8 mouse cellular contexts compared by ENCODE assay signal in genomic region chr10:73097979-73098378, GRCm38 (mm10). TPM values are rescaled to one million over a fixed set of nuclear protein-coding genes. Genes with fewer than 3 reads are reported as not detected.
A peak's percentile ranks its signal among the peaks of the same experiment; 100 is the strongest.
DNase-seq lines count a peak whose midpoint lies in the region; ATAC-seq lines count a peak whose summit lies in the region.

No protein-coding gene starts in this region.

- H3K27ac ChIP-seq in midbrain, embryonic 10.5 days (replicated peaks), result no peak overlapping the region
- no peak overlapping the region for H3K27ac ChIP-seq in stomach, embryonic 14.5 days (ENCODE audit: low read length)

- peak overlapping the region; percentile 32 for H3K4me3 ChIP-seq in midbrain, embryonic 10.5 days
- H3K4me3 ChIP-seq in stomach, embryonic 14.5 days (ENCODE audit: low read depth, low read length), result no peak overlapping the region

- DNase-seq in cerebellum, adult 11-12 months, result no peak
- peak; percentile 27 for DNase-seq in cerebellum, adult 8-10 months
- peak; percentile 63 to 94 for DNase-seq in frontal cortex, adult 2 months (ENCODE audit: extremely low spot score in 1 of 2, low spot score in 1 of 2)
- peak; percentile 21 for DNase-seq in induced T-regulatory cell, adult 2 months (ENCODE audit: low read depth)
- DNase-seq in left cerebral cortex, adult 9 months (ENCODE audit: low spot score in 2 of 2), result peak; percentile 42 to 91
- DNase-seq in midbrain, embryonic 10.5 days (ENCODE audit: low spot score), result peak; percentile 81

- no peaks in the 10 kb centered on the region for H3K36me3 ChIP-seq in midbrain, embryonic 10.5 days
- H3K36me3 ChIP-seq in stomach, embryonic 14.5 days (ENCODE audit: control insufficient read depth, insufficient read depth, low read length), result no peaks in the 10 kb centered on the region

- 0 out of 2 replicates have a peak, but pooled peaks have one; percentile 18 for ATAC-seq in cerebellum, adult (ENCODE audit: insufficient number of reproducible peaks, low FRiP score, low TSS enrichment)
- ATAC-seq in stomach, embryonic 14.5 days (ENCODE audit: insufficient number of reproducible peaks, insufficient read depth, low FRiP score, low read depth), result no peak; the same call in 1 of the 2 replicates

- WGBS in midbrain, embryonic 10.5 days, result under 1% methylated on average over 17 of the region's 17 CpGs
- WGBS in stomach, embryonic 14.5 days, result 1% methylated on average over 17 of the region's 17 CpGs

- no peaks in the 10 kb centered on the region for H3K9me3 ChIP-seq in midbrain, embryonic 10.5 days (replicated peaks)
- H3K9me3 ChIP-seq in stomach, embryonic 14.5 days (ENCODE audit: control insufficient read depth, low read depth, low read length), result no peaks in the 10 kb centered on the region

- no peak overlapping the region for H3K9ac ChIP-seq in stomach, embryonic 14.5 days (replicated peaks; ENCODE audit: low read depth, low read length)

- H3K4me1 ChIP-seq in midbrain, embryonic 10.5 days, result peaks cover 37% of the 10 kb centered on the region
- 0 out of 2 replicates have a peak, but pooled peaks cover 6% of the 10 kb centered on the region for H3K4me1 ChIP-seq in stomach, embryonic 14.5 days (ENCODE audit: control insufficient read depth, insufficient read depth, low read length)

- 0 out of 2 replicates have a peak overlapping the region, but pooled peaks have one; percentile 12 for H3K4me2 ChIP-seq in stomach, embryonic 14.5 days (replicated peaks; ENCODE audit: low read depth, low read length)

- peaks cover 68% of the 10 kb centered on the region for H3K27me3 ChIP-seq in midbrain, embryonic 10.5 days (ENCODE audit: low read depth, poor library complexity, severe bottlenecking)
- H3K27me3 ChIP-seq in stomach, embryonic 14.5 days (ENCODE audit: control insufficient read depth, insufficient read depth, low read length), result peaks cover 35% of the 10 kb centered on the region

RNA-seq across cellular contexts. Expression of gene Pcdh15, which starts 1.2 kb away (rescaled TPM):
- 20.8 and 23.2 TPM in 2 replicates for polyA plus RNA-seq in frontal cortex, adult 2 months (2012; rRNA removed)
- 0.31 and 0.68 TPM in 2 replicates for polyA plus RNA-seq in midbrain, embryonic 10.5 days (2016; fragmentation: Nextera tagmentation; extraction: Ambion mirVana)
- 3.2 and 3.4 TPM in 2 replicates for polyA plus RNA-seq in stomach, embryonic 14.5 days (2014; fragmentation: Nextera tagmentation; extraction: Ambion mirVana)
